Mouse (Mus musculus) splenic B cell, adult 2 months (primary cell): ENCODE results near the gene Rpl31.
A peak's percentile ranks its signal among the peaks of the same experiment; 100 is the strongest.

Experiments
- DNase-seq: peaks from one replicate; pipeline ENCODE4 v3.0.0-alpha.2; 2011; ENCODE audit warnings: low read depth, low spot score
- H3K27me3 ChIP-seq: 2 replicates; pipeline ENCODE4 v1.6.1; 2012; ENCODE audit warnings: mild to moderate bottlenecking, low read length, moderate library complexity, mixed read lengths; ENCODE audit not compliant: control insufficient read depth, poor library complexity, insufficient read depth, severe bottlenecking
- H3K36me3 ChIP-seq: 2 replicates; pipeline ENCODE4 v1.6.1; 2012; ENCODE audit warnings: mild to moderate bottlenecking, low read length, moderate library complexity, mixed read lengths; ENCODE audit not compliant: control insufficient read depth, poor library complexity, insufficient read depth, severe bottlenecking

Gene Rpl31

GRCm38 (mm10) chr1:39343242-39343641 is 24.4 kb upstream of the Rpl31 start:
- H3K36me3 ChIP-seq = no peaks in the 10 kb centered on the region
- DNase-seq = no peak
- no peaks in the 10 kb centered on the region for H3K27me3 ChIP-seq

- no peak for DNase-seq
- Histone ChIP-seq H3K36me3 (no peaks in the 10 kb centered on the region), H3K27me3 (no peaks in the 10 kb centered on the region)
These were observed 22.6 kb upstream of the Rpl31 start for GRCm38 (mm10) chr1:39344981-39345600.

GRCm38 (mm10) chr1:39349001-39349400 is 18.6 kb upstream of the Rpl31 start:
- no peaks in the 10 kb centered on the region for H3K36me3 ChIP-seq

GRCm38 (mm10) chr1:39349427-39349826 is 18.2 kb upstream of the Rpl31 start:
- no peak for DNase-seq
- Histone ChIP-seq H3K27me3 (no peaks in the 10 kb centered on the region), H3K36me3 (no peaks in the 10 kb centered on the region)

More at GRCm38 (mm10) chr1:39349001-39349400, 18.6 kb upstream of the Rpl31 start:
- no peaks in the 10 kb centered on the region for H3K27me3 ChIP-seq
- no peak for DNase-seq

- Histone ChIP-seq H3K27me3 (peaks cover 3% of the 10 kb centered on the region; the same call in 1 of the 2 replicates), H3K36me3 (no peaks in the 10 kb centered on the region)
- no peak for DNase-seq
These were observed 5.7 kb upstream of the Rpl31 start for GRCm38 (mm10) chr1:39361754-39362514.

GRCm38 (mm10) chr1:39362515-39362893 is 5.1 kb upstream of the Rpl31 start:
- Histone ChIP-seq H3K27me3 (peaks cover 2% of the 10 kb centered on the region; the same call in 1 of the 2 replicates), H3K36me3 (no peaks in the 10 kb centered on the region)
- no peak for DNase-seq

- no peak for DNase-seq
- peaks cover 2% of the 10 kb centered on the region; the same call in 1 of the 2 replicates for H3K27me3 ChIP-seq
- H3K36me3 ChIP-seq = peaks cover 3% of the 10 kb centered on the region; the same call in 1 of the 2 replicates
These were observed 2.1 kb upstream of the Rpl31 start for GRCm38 (mm10) chr1:39365562-39365961.

GRCm38 (mm10) chr1:39367045-39367444 is 597 bp upstream of the Rpl31 start:
- H3K36me3 ChIP-seq = peaks cover 6% of the 10 kb centered on the region; the same call in 1 of the 2 replicates
- peaks cover 2% of the 10 kb centered on the region; the same call in 1 of the 2 replicates for H3K27me3 ChIP-seq
- no peak for DNase-seq

GRCm38 (mm10) chr1:39368267-39368841 is 712 bp downstream of the Rpl31 start:
- peaks cover 7% of the 10 kb centered on the region; the same call in 1 of the 2 replicates for H3K36me3 ChIP-seq
- peak; percentile 32 for DNase-seq

GRCm38 (mm10) chr1:39370431-39370830 is 2.8 kb downstream of the Rpl31 start:
- peaks cover 2% of the 10 kb centered on the region; the same call in 1 of the 2 replicates for H3K27me3 ChIP-seq
- H3K36me3 ChIP-seq = peaks cover 7% of the 10 kb centered on the region
- DNase-seq = no peak

More at GRCm38 (mm10) chr1:39368267-39368841, 712 bp downstream of the Rpl31 start:
- H3K27me3 ChIP-seq = peaks cover 2% of the 10 kb centered on the region; the same call in 1 of the 2 replicates

GRCm38 (mm10) chr1:39372220-39372843 is 4.7 kb downstream of the Rpl31 start:
- Histone ChIP-seq H3K36me3 (peaks cover 7% of the 10 kb centered on the region), H3K27me3 (no peaks in the 10 kb centered on the region)

GRCm38 (mm10) chr1:39373378-39373777 is 5.7 kb downstream of the Rpl31 start:
- DNase-seq = no peak
- no peaks in the 10 kb centered on the region for H3K27me3 ChIP-seq
- H3K36me3 ChIP-seq = peaks cover 7% of the 10 kb centered on the region

More at GRCm38 (mm10) chr1:39372220-39372843, 4.7 kb downstream of the Rpl31 start:
- no peak for DNase-seq

GRCm38 (mm10) chr1:39374231-39374809 is 6.7 kb downstream of the Rpl31 start:
- no peak for DNase-seq
- no peaks in the 10 kb centered on the region for H3K27me3 ChIP-seq
- peaks cover 7% of the 10 kb centered on the region for H3K36me3 ChIP-seq

- Histone ChIP-seq H3K27me3 (no peaks in the 10 kb centered on the region), H3K36me3 (peaks cover 3% of the 10 kb centered on the region)
- no peak for DNase-seq
These were observed 8.5 kb downstream of the Rpl31 start for GRCm38 (mm10) chr1:39376121-39376520.
